Mouse (Mus musculus) CH12.LX (cell line): Measurements from ENCODE around the gene C8a. TPM values are rescaled to one million over a fixed set of nuclear protein-coding genes. Genes with fewer than 3 reads are reported as not detected.

Source experiments
- DNase-seq: peaks from one replicate; pipeline ENCODE4 v3.0.0-alpha.2; 2013; ENCODE audit errors: extremely low read depth
- H3K27ac ChIP-seq: 2 replicates; pipeline ENCODE4 v1.5.1; 2012; ENCODE audit warnings: low read depth, mild to moderate bottlenecking, control low read depth, moderate library complexity; ENCODE audit not compliant: insufficient read depth
- H3K27me3 ChIP-seq: replicated peaks from 2 replicates; pipeline ENCODE3; 2012; ENCODE audit warnings: inconsistent platforms
- H3K36me3 ChIP-seq, 2 experiments: replicated peaks in 1 of 2; 2 replicates each; pipeline versions ENCODE3 to v1.6.1; 2012; ENCODE audit warnings: inconsistent platforms in 1 of 2, low read length in 1 of 2, mild to moderate bottlenecking in 1 of 2, mixed read lengths in 1 of 2, moderate library complexity in 1 of 2; ENCODE audit not compliant: control insufficient read depth in 1 of 2, insufficient read depth in 1 of 2
- H3K4me1 ChIP-seq, 2 experiments: 2 replicates each; pipeline ENCODE4 v1.6.1; 2012; ENCODE audit warnings: inconsistent platforms in 1 of 2, moderate library complexity in 1 of 2; ENCODE audit not compliant: insufficient read depth in 2 of 2, control insufficient read depth in 1 of 2
- H3K4me2 ChIP-seq: 2 replicates; pipeline ENCODE4 v1.6.1; 2012; ENCODE audit warnings: low read depth, mild to moderate bottlenecking, control low read depth; ENCODE audit not compliant: poor library complexity, insufficient read depth, severe bottlenecking
- H3K4me3 ChIP-seq, 3 experiments: fragments of 150-350 bp in 1 of 3; sonication (generic) in 1 of 3; replicated peaks in 1 of 3; 2 replicates each; pipeline versions ENCODE3 to v1.5.1; 2011 to 2012; ENCODE audit warnings: low read depth in 2 of 3, low read length in 2 of 3, mild to moderate bottlenecking in 2 of 3, moderate library complexity in 2 of 3, control low read depth in 1 of 3, improper control_type of control experiment in 1 of 3, inconsistent platforms in 1 of 3, mixed read lengths in 1 of 3; ENCODE audit not compliant: poor library complexity in 1 of 3
- H3K79me2 ChIP-seq: replicated peaks from 2 replicates; pipeline ENCODE4 v1.6.1; 2012; ENCODE audit warnings: mild to moderate bottlenecking, moderate library complexity; ENCODE audit not compliant: control insufficient read depth, poor library complexity, insufficient read depth, severe bottlenecking; ENCODE audit errors: extremely low read depth
- H3K9ac ChIP-seq: 2 replicates; pipeline ENCODE4 v1.6.1; 2012; ENCODE audit warnings: low read depth, mild to moderate bottlenecking, control low read depth, moderate library complexity; ENCODE audit not compliant: insufficient read depth
- H3K9me3 ChIP-seq: replicated peaks from 2 replicates; pipeline ENCODE3; 2012; ENCODE audit warnings: low read length, inconsistent platforms, mixed read lengths
- BHLHE40 ChIP-seq: IDR thresholded peaks from 2 replicates; pipeline ENCODE4 v1.6.1; 2011; ENCODE audit warnings: mild to moderate bottlenecking, low read depth, low read length, improper control_type of control experiment
- CTCF ChIP-seq, 2 experiments: IDR thresholded peaks in 1 of 2; conservative IDR thresholded peaks in 1 of 2; 2 replicates each; pipeline ENCODE4 v1.5.1; 2011 to 2012; ENCODE audit warnings: low read depth in 2 of 2, low read length in 2 of 2, improper control_type of control experiment in 1 of 2, inconsistent platforms in 1 of 2, mild to moderate bottlenecking in 1 of 2, moderate library complexity in 1 of 2
- ELF1 ChIP-seq: IDR thresholded peaks from 2 replicates; pipeline ENCODE4 v1.6.1; 2014; ENCODE audit warnings: low read depth, mild to moderate bottlenecking, inconsistent platforms, low read length, improper control_type of control experiment
- EP300 ChIP-seq: IDR thresholded peaks from 2 replicates; pipeline ENCODE4 v1.6.1; 2011; ENCODE audit warnings: low read length, improper control_type of control experiment
- GABPA ChIP-seq: IDR thresholded peaks from 2 replicates; pipeline ENCODE4 v1.6.1; 2012; ENCODE audit warnings: low read depth, low read length, improper control_type of control experiment, inconsistent platforms; ENCODE audit not compliant: insufficient replicate concordance
- HCFC1 ChIP-seq: IDR thresholded peaks from 2 replicates; pipeline ENCODE4 v1.6.1; 2012; ENCODE audit warnings: low read depth, mild to moderate bottlenecking, inconsistent platforms, low read length, improper control_type of control experiment
- JUND ChIP-seq: conservative IDR thresholded peaks from 2 replicates; pipeline ENCODE4 v1.6.1; 2011; ENCODE audit warnings: low read depth, low read length, improper control_type of control experiment
- KAT2A ChIP-seq: IDR thresholded peaks from 2 replicates; pipeline ENCODE4 v1.6.1; 2012; ENCODE audit warnings: low read length, improper control_type of control experiment, inconsistent platforms; ENCODE audit not compliant: insufficient replicate concordance
- MEF2A ChIP-seq: IDR thresholded peaks from 2 replicates; pipeline ENCODE4 v1.6.1; 2014; ENCODE audit warnings: low read depth, mild to moderate bottlenecking, inconsistent platforms, low read length, improper control_type of control experiment, borderline replicate concordance
- MXI1 ChIP-seq: IDR thresholded peaks from 2 replicates; pipeline ENCODE4 v1.6.1; 2011; ENCODE audit warnings: mild to moderate bottlenecking, low read depth, low read length, improper control_type of control experiment
- NRF1 ChIP-seq: IDR thresholded peaks from 2 replicates; pipeline ENCODE4 v1.6.1; 2014; ENCODE audit warnings: low read depth, mild to moderate bottlenecking, inconsistent platforms, low read length, improper control_type of control experiment, moderate library complexity
- POLR2AphosphoS2 ChIP-seq: IDR thresholded peaks from 2 replicates; pipeline ENCODE4 v1.6.1; 2011; ENCODE audit warnings: low read depth, low read length, improper control_type of control experiment
- RCOR1 ChIP-seq: conservative IDR thresholded peaks from 2 replicates; pipeline ENCODE4 v1.6.1; 2012; ENCODE audit warnings: low read depth, mild to moderate bottlenecking, inconsistent platforms, low read length, improper control_type of control experiment
- SIN3A ChIP-seq: IDR thresholded peaks from 2 replicates; pipeline ENCODE4 v1.6.1; 2012; ENCODE audit warnings: low read length, improper control_type of control experiment, inconsistent platforms
- TBP ChIP-seq: conservative IDR thresholded peaks from 2 replicates; pipeline ENCODE4 v1.6.1; 2011; ENCODE audit warnings: low read depth, low read length, improper control_type of control experiment
- UBTF ChIP-seq: IDR thresholded peaks from 2 replicates; pipeline ENCODE4 v1.6.1; 2012; ENCODE audit warnings: low read depth, mild to moderate bottlenecking, inconsistent platforms, low read length, improper control_type of control experiment, moderate library complexity
- USF1 ChIP-seq: IDR thresholded peaks from 2 replicates; pipeline ENCODE4 v1.6.1; 2014; ENCODE audit warnings: low read depth, mild to moderate bottlenecking, inconsistent platforms, low read length, improper control_type of control experiment
- USF2 ChIP-seq: conservative IDR thresholded peaks from 2 replicates; pipeline ENCODE4 v1.6.1; 2011; ENCODE audit warnings: low read depth, low read length, improper control_type of control experiment
- ZC3H11A ChIP-seq: IDR thresholded peaks from 2 replicates; pipeline ENCODE4 v1.6.1; 2012; ENCODE audit warnings: low read depth, mild to moderate bottlenecking, inconsistent platforms, low read length, improper control_type of control experiment
- ZKSCAN1 ChIP-seq: IDR thresholded peaks from 2 replicates; pipeline ENCODE4 v1.6.1; 2012; ENCODE audit warnings: low read depth, inconsistent platforms, low read length, improper control_type of control experiment, borderline replicate concordance
- ZNF384 ChIP-seq: IDR thresholded peaks from 2 replicates; pipeline ENCODE4 v1.6.1; 2012; ENCODE audit warnings: low read depth, low read length, improper control_type of control experiment, inconsistent platforms
- dilution Hi-C: fragments of 300-500 bp; cut with MboI; formaldehyde crosslinking; loops from 2 replicates; pipeline ENCODE4 v1.14.3; 2020; ENCODE audit warnings: low sequenced_read_pairs; ENCODE audit not compliant: extremely low pct_unique_long_range_greater_than_20kb, extremely low pct_ligation_motif_present
- in situ Hi-C: fragments of 300-500 bp; cut with MboI; formaldehyde crosslinking; loops from 3 replicates; pipeline ENCODE4 v1.14.3; 2019; ENCODE audit warnings: low sequenced_read_pairs, low pct_ligation_motif_present, low pct_unique_long_range_greater_than_20kb, mixed read lengths
- polyA plus RNA-seq: library from polyadenylated mRNA; unstranded; fragments of >175 nt; gene quantifications from 2 replicates; pipeline ENCODE4 v1.2.1, GENCODE M21; 2012; ENCODE audit warnings: low read depth; ENCODE audit not compliant: insufficient read length
- total RNA-seq, 2 experiments: library from RNA; depleted of rRNA; stranded (reverse); fragments of 300-350 nt in 1 of 2; fragments of >200 nt in 1 of 2; gene quantifications; 2 replicates each; pipeline ENCODE4 v1.2.3; 2012 to 2014

Gene C8a
- total and polyA plus RNA-seq, 3 experiments = 0.21 to 0.76 (median 0.40) TPM

DNA sequence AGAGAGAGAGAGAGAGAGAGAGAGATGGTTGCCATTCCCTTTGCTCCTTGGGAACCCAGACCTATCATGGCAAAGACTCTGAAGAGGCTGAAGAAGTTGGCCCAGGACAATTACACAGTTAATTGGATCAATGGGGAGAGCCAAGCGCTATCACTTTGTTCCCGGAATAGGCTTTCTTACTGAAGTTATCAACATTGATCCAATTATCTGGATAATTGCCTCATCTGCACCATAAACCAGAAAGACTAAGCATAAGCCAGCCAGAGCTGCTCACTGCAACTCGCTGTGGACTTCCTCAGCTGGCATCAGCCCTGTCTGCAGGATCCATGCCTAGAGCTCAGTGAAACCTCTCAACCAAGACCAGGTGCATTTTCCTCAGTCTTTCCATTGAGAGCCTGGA lies 100.6 kb downstream of the C8a start:
- H3K4me1 ChIP-seq = no peaks in the 10 kb centered on the region
- in situ Hi-C loops = no loop called here
- dilution Hi-C loops = no loop called here

DNA sequence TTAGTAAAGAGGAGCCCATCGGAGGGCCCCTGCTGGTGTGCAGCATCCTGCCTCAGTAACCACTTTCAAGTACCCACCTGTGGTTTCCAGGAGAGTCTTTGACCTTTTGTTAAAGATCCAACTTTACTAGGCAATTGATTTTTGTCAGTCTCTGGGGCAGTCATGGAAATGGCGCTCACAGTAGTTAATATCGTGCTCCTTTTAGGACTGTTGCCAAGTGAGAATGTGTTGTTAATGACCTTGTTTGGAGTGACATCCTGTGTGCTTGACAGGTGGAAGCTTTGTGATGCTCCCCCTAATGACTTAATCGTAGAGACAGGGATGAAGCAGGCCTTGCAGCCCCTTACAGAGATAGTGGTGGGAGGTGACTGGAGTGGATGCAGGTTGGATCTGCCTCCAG lies 105.9 kb downstream of the C8a start:
- TF ChIP-seq USF2 (no peak), GABPA (no peak), ZKSCAN1 (no peak), SIN3A (no peak), JUND (no peak), CTCF (conservative IDR thresholded peaks at IDR 0.05 in 1 of 2, IDR thresholded peaks at IDR 0.05 in 1 of 2; ENCODE audit: low read depth in 2 of 2, low read length in 2 of 2) (no peak), KAT2A (no peak), MXI1 (no peak), EP300 (no peak), RCOR1 (no peak), UBTF (no peak), USF1 (no peak), ELF1 (no peak), ZC3H11A (no peak), NRF1 (no peak)
- peaks cover 42% of the 10 kb centered on the region for H3K9me3 ChIP-seq

More for the DNA sequence above, 100.6 kb downstream of the C8a start:
- no peak overlapping the region for H3K4me3 ChIP-seq
- H3K36me3 ChIP-seq = no peaks in the 10 kb centered on the region
- TF ChIP-seq BHLHE40 (no peak), HCFC1 (no peak), USF2 (no peak), POLR2AphosphoS2 (no peak), TBP (no peak), ZKSCAN1 (no peak), MEF2A (no peak), ZNF384 (no peak)
- DNase-seq = no peak
- no peaks in the 10 kb centered on the region for H3K27me3 ChIP-seq
- H3K9me3 ChIP-seq = peaks cover 27% of the 10 kb centered on the region
- H3K79me2 ChIP-seq = no peaks in the 10 kb centered on the region
- H3K27ac ChIP-seq = no peak overlapping the region
- H3K4me2 ChIP-seq = no peak overlapping the region
- H3K9ac ChIP-seq = no peak overlapping the region

More for the DNA sequence above, 105.9 kb downstream of the C8a start:
- in situ Hi-C loops = no loop called here
- Histone ChIP-seq H3K27ac (no peak overlapping the region), H3K4me1 (no peaks in the 10 kb centered on the region), H3K36me3 (no peaks in the 10 kb centered on the region), H3K9ac (no peak overlapping the region), H3K79me2 (no peaks in the 10 kb centered on the region), H3K4me3 (no peak overlapping the region), H3K27me3 (no peaks in the 10 kb centered on the region), H3K4me2 (no peak overlapping the region)
- no peak for DNase-seq
- dilution Hi-C loops = no loop called here
